Mouse (Mus musculus): ENCODE data around the gene Gnb1l.

Gene Gnb1l

GRCm38 (mm10) chr16:18498558-18498990 lies at the start of gene Gnb1l, which contains the start of gene Rtl10:
TSS of gene Gnb1l (plus strand) at chr16:18498713.
TSS of gene Rtl10 (plus strand) at chr16:18498901.
- peak; percentile 92 for DNase-seq (ENCODE audit: low read depth)

GRCm38 (mm10) chr16:18449005-18449404 lies 49.5 kb upstream of the Gnb1l start:
- no peak for DNase-seq (ENCODE audit: low read depth)

GRCm38 (mm10) chr16:18451486-18452181 lies 46.9 kb upstream of the Gnb1l start:
- no peak for DNase-seq (ENCODE audit: low read depth)

DNA sequence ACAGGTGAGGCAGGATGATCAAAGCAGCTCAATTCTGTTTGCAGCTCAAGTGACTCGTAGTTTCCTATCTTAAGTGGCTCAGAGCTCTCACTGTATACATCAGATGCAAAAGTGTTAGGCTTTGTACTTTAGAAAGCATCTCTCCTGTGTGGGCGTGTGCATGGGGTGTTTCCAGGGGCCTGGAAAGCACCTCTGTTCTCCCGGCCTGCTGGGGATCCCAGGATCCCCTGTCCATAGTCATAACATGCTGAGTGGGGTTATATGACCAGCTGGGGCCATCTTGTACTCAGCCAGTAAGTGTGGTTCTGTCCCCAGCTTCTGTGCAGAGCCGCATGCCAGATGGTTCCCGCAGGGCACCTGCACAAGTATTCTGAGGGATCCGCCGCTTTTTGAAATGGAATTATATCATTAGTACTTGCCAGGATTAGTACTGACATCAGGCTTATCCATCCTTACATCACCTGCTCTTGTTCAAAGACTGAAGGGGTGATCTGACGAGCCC lies 46.1 kb upstream of the Gnb1l start:
- DNase-seq (ENCODE audit: low read depth) = no peak

- DNase-seq (ENCODE audit: low read depth) = no peak
Observed at GRCm38 (mm10) chr16:18453846-18454245, 44.7 kb upstream of the Gnb1l start.

GRCm38 (mm10) chr16:18455407-18455806 lies 43.1 kb upstream of the Gnb1l start:
- DNase-seq (ENCODE audit: low read depth) = no peak

DNA sequence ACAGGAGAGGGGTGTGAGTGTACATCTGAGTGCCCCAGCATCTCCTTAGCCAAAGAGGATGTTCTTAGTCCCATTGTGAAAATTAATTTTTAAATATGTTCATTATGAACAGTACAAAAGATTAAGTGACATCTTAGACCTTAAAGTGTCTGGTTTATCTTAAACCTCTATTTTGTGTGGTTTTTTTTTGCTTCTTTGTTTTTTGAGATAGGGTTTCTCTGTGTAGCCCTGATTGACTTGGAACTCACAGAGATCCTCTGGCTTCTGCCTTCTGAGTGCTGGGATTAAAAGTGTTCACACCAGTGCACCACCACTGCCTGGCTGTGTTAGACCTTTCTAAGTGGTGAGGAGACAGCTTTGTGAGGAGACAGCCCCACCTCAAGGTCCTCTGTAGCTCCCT lies 39.9 kb upstream of the Gnb1l start:
- DNase-seq (ENCODE audit: low read depth) = no peak

- no peak for DNase-seq (ENCODE audit: low read depth)
Observed at GRCm38 (mm10) chr16:18459335-18459954, 39.1 kb upstream of the Gnb1l start.

GRCm38 (mm10) chr16:18459955-18460370 lies 38.5 kb upstream of the Gnb1l start:
- DNase-seq (ENCODE audit: low read depth) = peak; percentile 70

GRCm38 (mm10) chr16:18460826-18461225 lies 37.7 kb upstream of the Gnb1l start:
- no peak for DNase-seq (ENCODE audit: low read depth)

GRCm38 (mm10) chr16:18462031-18462430 lies 36.5 kb upstream of the Gnb1l start:
- no peak for DNase-seq (ENCODE audit: low read depth)

GRCm38 (mm10) chr16:18462598-18462997 lies 35.9 kb upstream of the Gnb1l start:
- DNase-seq (ENCODE audit: low read depth) = no peak

DNA sequence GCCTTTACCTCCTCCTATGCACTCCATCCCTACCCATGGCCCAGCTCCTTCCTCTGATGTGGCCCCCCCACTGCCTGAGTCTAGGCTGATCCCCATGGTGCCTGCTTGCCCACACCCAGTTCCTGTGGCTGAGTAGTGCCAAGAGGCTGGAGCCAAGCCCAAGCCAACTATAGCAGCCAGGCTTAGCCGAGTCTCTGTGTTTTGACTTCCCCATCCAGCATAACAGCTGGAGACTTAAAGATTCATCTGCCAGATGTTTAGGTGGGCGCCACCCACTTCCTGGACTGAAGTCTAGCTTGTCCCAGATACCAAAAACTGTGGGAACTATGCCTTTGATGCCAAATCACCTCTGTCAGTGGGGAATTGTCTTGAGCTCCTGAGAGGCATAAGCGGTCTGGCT lies 34.2 kb upstream of the Gnb1l start:
- no peak for DNase-seq (ENCODE audit: low read depth)

- DNase-seq (ENCODE audit: low read depth) = no peak
Observed at GRCm38 (mm10) chr16:18470829-18471228, 27.7 kb upstream of the Gnb1l start.

- DNase-seq (ENCODE audit: low read depth) = no peak
Observed at GRCm38 (mm10) chr16:18471381-18471955, 27.0 kb upstream of the Gnb1l start.

- DNase-seq (ENCODE audit: low read depth) = no peak
Observed at GRCm38 (mm10) chr16:18471976-18472375, 26.5 kb upstream of the Gnb1l start.

DNA sequence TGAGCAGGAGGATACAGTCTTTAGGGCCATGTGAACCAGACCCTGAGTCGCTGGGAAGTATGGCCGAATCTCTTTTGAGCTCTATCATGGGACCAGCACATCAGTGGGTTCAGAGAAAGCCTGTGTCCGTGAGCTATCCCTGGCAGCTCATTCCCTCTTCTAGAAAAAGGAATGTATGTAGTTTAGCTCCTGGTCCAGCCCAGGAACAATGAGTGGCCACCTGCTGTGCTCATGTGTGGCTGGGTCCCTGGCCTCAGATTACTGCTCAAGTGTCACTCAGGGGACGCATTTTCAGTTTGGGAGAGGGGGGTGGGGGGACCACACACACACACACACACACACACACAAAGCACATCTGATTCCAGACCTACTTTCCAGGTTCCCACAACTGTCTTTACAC lies 26.1 kb upstream of the Gnb1l start:
- no peak for DNase-seq (ENCODE audit: low read depth)

GRCm38 (mm10) chr16:18472976-18473375 lies 25.5 kb upstream of the Gnb1l start:
- no peak for DNase-seq (ENCODE audit: low read depth)

DNA sequence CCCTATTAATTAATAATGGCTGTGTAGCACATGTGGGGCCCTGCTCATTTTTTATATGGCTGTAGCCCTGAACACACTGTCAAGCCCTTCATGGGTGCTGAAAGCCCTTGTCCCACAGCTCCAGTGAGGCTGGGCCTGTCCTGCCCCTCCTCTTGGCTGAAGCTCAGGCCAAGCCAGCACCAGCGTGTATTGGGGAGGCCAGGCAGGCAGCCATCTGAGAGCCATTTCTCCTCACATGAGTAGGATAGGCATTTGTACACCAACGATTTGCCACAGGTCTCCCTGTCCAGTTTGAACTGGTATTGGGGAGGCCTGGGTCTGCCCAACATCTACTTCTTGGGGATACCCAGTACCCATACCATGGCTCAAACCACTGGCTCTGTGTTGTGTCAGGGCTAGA lies 24.5 kb upstream of the Gnb1l start:
- DNase-seq (ENCODE audit: low read depth) = no peak

DNA sequence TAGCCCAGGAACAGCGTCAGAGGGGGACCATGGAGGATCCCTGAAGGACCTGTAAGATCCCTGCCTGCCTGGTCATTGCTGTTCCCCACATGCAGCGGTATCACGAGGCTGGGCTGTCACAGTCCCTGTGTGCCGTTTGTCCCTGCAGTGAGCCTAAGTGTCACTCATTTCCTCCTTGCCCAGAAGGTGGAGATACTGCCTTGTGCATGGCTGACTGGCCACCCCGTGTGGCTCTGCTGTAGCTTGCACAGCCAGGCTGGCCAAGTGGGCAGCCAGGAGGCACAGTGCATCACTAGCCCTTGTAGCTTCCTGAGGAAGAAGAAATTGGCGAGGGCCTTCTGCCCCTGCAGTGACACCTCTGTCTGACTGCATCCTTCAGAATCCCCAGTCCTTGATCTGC lies 20.5 kb upstream of the Gnb1l start:
- no peak for DNase-seq (ENCODE audit: low read depth)

GRCm38 (mm10) chr16:18479667-18480066 lies 18.8 kb upstream of the Gnb1l start:
- no peak for DNase-seq (ENCODE audit: low read depth)

- DNase-seq (ENCODE audit: low read depth) = no peak
Observed at GRCm38 (mm10) chr16:18480933-18481485, 17.5 kb upstream of the Gnb1l start.

DNA sequence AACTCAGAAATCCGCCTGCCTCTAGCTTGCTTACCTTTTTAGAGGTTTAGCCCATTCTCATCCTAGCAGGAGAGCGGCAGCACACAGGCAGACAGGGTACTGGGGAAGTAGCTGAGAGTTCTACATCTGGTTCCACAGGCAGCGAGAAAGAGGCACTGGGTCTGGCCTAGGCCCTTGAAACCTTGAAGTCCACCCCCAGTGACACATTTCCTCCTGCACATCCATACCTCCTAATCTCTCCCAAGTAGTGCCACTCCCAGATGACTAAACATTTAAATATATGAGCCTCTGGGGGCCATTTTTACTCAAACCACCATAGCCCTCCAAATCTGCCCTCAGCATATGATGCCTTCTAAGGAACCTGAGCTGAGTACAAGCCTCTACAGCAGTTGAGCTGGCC lies 16.1 kb upstream of the Gnb1l start:
- DNase-seq (ENCODE audit: low read depth) = no peak

All from c-Kit-positive CD71-negative TER-119-negative erythroid progenitor cells, embryonic 14.5 days (primary cell).